Mouse (Mus musculus) lung, postnatal 0 days (tissue): ENCODE measurements around the gene Slc34a2.

Source experiments
- CTCF ChIP-seq: IDR thresholded peaks from 2 replicates; pipeline ENCODE4 v1.5.1; 2016; ENCODE audit warnings: antibody characterized with exemption, mild to moderate bottlenecking
- EP300 ChIP-seq: IDR thresholded peaks from 2 replicates; pipeline ENCODE4 v1.6.1; 2016; ENCODE audit warnings: antibody characterized with exemption, mild to moderate bottlenecking, control low read depth

- TF ChIP-seq CTCF (no peak), EP300 (no peak)
These were observed 33.9 kb upstream of the Slc34a2 start for GRCm38 (mm10) chr5:53003981-53004380.
